In genomic region chr3:127915656-127916334, GRCm38 (mm10) we compare ENCODE assay signal across 22 mouse cellular contexts. TPM values are rescaled to one million over a fixed set of nuclear protein-coding genes. Genes with fewer than 3 reads are reported as not detected.
DNase-seq lines count a peak whose midpoint lies in the region; ATAC-seq and TF ChIP-seq lines count a peak whose summit lies in the region.
"Had no signal": no experiment of that assay in that cellular context is flagged by ENCODE, and none has a peak within 500 bp of the region (broad histone marks: within the 10 kb centered on the region; RNA-seq: fewer than 3 reads in every experiment).

No protein-coding gene starts in this region.

- no peak for TF ChIP-seq EP300 in liver, postnatal 0 days (IDR thresholded peaks at IDR 0.05; ENCODE audit: low read depth)

- H3K27me3 ChIP-seq in embryonic facial prominence, embryonic 12.5 days = no peaks in the 10 kb centered on the region
- no peaks in the 10 kb centered on the region for H3K27me3 ChIP-seq in embryonic facial prominence, embryonic 10.5 days (replicated peaks; ENCODE audit: low read depth, poor library complexity, severe bottlenecking)
- H3K27me3 ChIP-seq in liver, embryonic 13.5 days = peaks cover 29% of the 10 kb centered on the region
- no peaks in the 10 kb centered on the region for H3K27me3 ChIP-seq in liver, postnatal 0 days (ENCODE audit: insufficient read depth, low read length)
- H3K27me3 ChIP-seq: forebrain, embryonic 13.5 days; heart, embryonic 15.5 days had no signal

- ATAC-seq in embryonic facial prominence, embryonic 12.5 days (ENCODE audit: insufficient number of reproducible peaks, insufficient read depth, low FRiP score, low TSS enrichment) = 0 out of 2 replicates have a peak, but pooled peaks have one; percentile 35
- peak; percentile 73 for ATAC-seq in erythroblast, adult 5-6 weeks (replicated peaks; ENCODE audit: low FRiP score, poor library complexity, severe bottlenecking)
- ATAC-seq in liver, embryonic 13.5 days (ENCODE audit: low read depth) = peak; percentile 82
- peak; percentile 55 for ATAC-seq in liver, postnatal 0 days
- ATAC-seq: CD4-positive, CD25-positive, alpha-beta regulatory T cell, adult 4 months; forebrain, embryonic 13.5 days; forebrain, postnatal 0 days had no signal

- WGBS in embryonic facial prominence, embryonic 12.5 days = 86% methylated on average over 3 of the region's 3 CpGs
- 82% methylated on average over 3 of the region's 3 CpGs for WGBS in embryonic facial prominence, embryonic 10.5 days
- WGBS in liver, embryonic 13.5 days (ENCODE audit: insufficient replicate concordance) = 69% methylated on average over 3 of the region's 3 CpGs
- WGBS in liver, postnatal 0 days (ENCODE audit: insufficient replicate concordance) = 83% methylated on average over 3 of the region's 3 CpGs

- H3K4me3 ChIP-seq in embryonic facial prominence, embryonic 12.5 days = no peak overlapping the region
- no peak overlapping the region for H3K4me3 ChIP-seq in embryonic facial prominence, embryonic 10.5 days
- peak overlapping the region; percentile 47 for H3K4me3 ChIP-seq in liver, embryonic 13.5 days (replicated peaks)
- peak overlapping the region; percentile 17 for H3K4me3 ChIP-seq in liver, postnatal 0 days (ENCODE audit: low read depth, low read length)
- H3K4me3 ChIP-seq: forebrain, embryonic 13.5 days; heart, adult 2 months; heart, embryonic 15.5 days; hindbrain, embryonic 10.5 days had no signal

- H3K4me1 ChIP-seq in embryonic facial prominence, embryonic 12.5 days = peaks cover 8% of the 10 kb centered on the region; the same call in 1 of the 2 replicates
- peaks cover 13% of the 10 kb centered on the region for H3K4me1 ChIP-seq in embryonic facial prominence, embryonic 10.5 days
- H3K4me1 ChIP-seq in liver, embryonic 13.5 days (replicated peaks) = peaks cover 32% of the 10 kb centered on the region
- H3K4me1 ChIP-seq in liver, postnatal 0 days (ENCODE audit: insufficient read depth) = peaks cover 12% of the 10 kb centered on the region
- H3K4me1 ChIP-seq: forebrain, embryonic 13.5 days; hindbrain, embryonic 10.5 days had no signal

- H3K9me3 ChIP-seq in embryonic facial prominence, embryonic 12.5 days = no peaks in the 10 kb centered on the region
- H3K9me3 ChIP-seq in embryonic facial prominence, embryonic 10.5 days = no peaks in the 10 kb centered on the region
- no peaks in the 10 kb centered on the region for H3K9me3 ChIP-seq in liver, embryonic 13.5 days (replicated peaks)
- H3K9me3 ChIP-seq in liver, postnatal 0 days (ENCODE audit: low read length) = no peaks in the 10 kb centered on the region
- H3K9me3 ChIP-seq: forebrain, embryonic 13.5 days; G1E; heart, embryonic 15.5 days; hindbrain, embryonic 10.5 days had no signal

- TF ChIP-seq CTCF in liver, postnatal 0 days (IDR thresholded peaks at IDR 0.05; ENCODE audit: low read depth) = no peak

- H3K4me2 ChIP-seq in embryonic facial prominence, embryonic 12.5 days (replicated peaks) = no peak overlapping the region
- peak overlapping the region; percentile 47 for H3K4me2 ChIP-seq in liver, embryonic 13.5 days
- no peak overlapping the region for H3K4me2 ChIP-seq in liver, postnatal 0 days (ENCODE audit: low read depth, low read length)
- H3K4me2 ChIP-seq: forebrain, embryonic 13.5 days; heart, embryonic 11.5 days; heart, embryonic 15.5 days; hindbrain, embryonic 14.5 days had no signal

- DNase-seq in embryonic facial prominence, embryonic 10.5 days (ENCODE audit: low spot score) = no peak
- DNase-seq in liver, embryonic 13.5 days = no peak
- DNase-seq in liver, postnatal 0 days = no peak
- DNase-seq in embryo, embryonic 11 days = no peak
- DNase-seq in cerebellum, postnatal 14 days = no peak
- DNase-seq: adrenal gland, adult 8-10 months; adrenal gland, postnatal 36 days; B cell, adult 2 months; cerebellum, adult 2 months; cerebellum, postnatal 10 days; forebrain, postnatal 0 days; gastrocnemius, postnatal 14 days; heart, adult 2 months had no signal

- no peak overlapping the region for H3K9ac ChIP-seq in embryonic facial prominence, embryonic 12.5 days
- H3K9ac ChIP-seq in liver, embryonic 13.5 days = peak overlapping the region; percentile 49; the same call in 1 of the 2 replicates
- no peak overlapping the region for H3K9ac ChIP-seq in liver, postnatal 0 days (replicated peaks)
- H3K9ac ChIP-seq: forebrain, embryonic 13.5 days; forebrain, postnatal 0 days; heart, embryonic 15.5 days; hindbrain, embryonic 14.5 days had no signal

- H3K36me3 ChIP-seq in embryonic facial prominence, embryonic 12.5 days = no peaks in the 10 kb centered on the region
- H3K36me3 ChIP-seq in embryonic facial prominence, embryonic 10.5 days (replicated peaks) = no peaks in the 10 kb centered on the region
- H3K36me3 ChIP-seq in liver, embryonic 13.5 days = no peaks in the 10 kb centered on the region
- H3K36me3 ChIP-seq in liver, postnatal 0 days (replicated peaks; ENCODE audit: insufficient read depth, low read length) = no peaks in the 10 kb centered on the region
- H3K36me3 ChIP-seq: G1E; heart, embryonic 15.5 days; hindbrain, embryonic 10.5 days had no signal

- no peak overlapping the region for H3K27ac ChIP-seq in embryonic facial prominence, embryonic 12.5 days
- H3K27ac ChIP-seq in embryonic facial prominence, embryonic 10.5 days (replicated peaks) = no peak overlapping the region
- H3K27ac ChIP-seq in liver, embryonic 13.5 days = no peak overlapping the region; the same call in 1 of the 2 replicates
- no peak overlapping the region for H3K27ac ChIP-seq in liver, postnatal 0 days (ENCODE audit: low read depth)
- H3K27ac ChIP-seq: forebrain, embryonic 13.5 days; heart, adult 2 months; heart, embryonic 15.5 days; hindbrain, embryonic 10.5 days; hindbrain, embryonic 14.5 days had no signal

RNA-seq across cellular contexts. Expression of gene Fam241a, which starts 19.7 kb away (rescaled TPM):
- polyA plus RNA-seq in embryonic facial prominence, embryonic 12.5 days (2016; fragmentation: Nextera tagmentation; extraction: Ambion mirVana) = 5.9 and 7.0 TPM in 2 replicates
- polyA plus RNA-seq in embryonic facial prominence, embryonic 10.5 days (2016; fragmentation: Nextera tagmentation; extraction: Ambion mirVana) = 2.7 and 3.9 TPM in 2 replicates
- 48.1 and 68.0 TPM in 2 replicates for total RNA-seq in erythroblast, adult 5-6 weeks (2015; ENCODE audit: low replicate concordance)
- total RNA-seq in erythroblast, adult 5-6 weeks (2017; ENCODE audit: low replicate concordance) = 59.3 and 69.0 TPM in 2 replicates
- 47.3 and 55.5 TPM in 2 replicates for polyA plus RNA-seq in liver, embryonic 13.5 days (2015; fragmentation: Nextera tagmentation; extraction: Ambion mirVana)
- 25.5 and 28.2 TPM in 2 replicates for polyA plus RNA-seq in liver, postnatal 0 days (2015; fragmentation: Nextera tagmentation; extraction: Ambion mirVana)

Comparison
In these comparisons a context has a peak if more than half of its experiments do, and no peak if none do; other contexts are left out.
1. H3K4me3 ChIP-seq: peak in liver, embryonic 13.5 days (single experiment) and liver, postnatal 0 days (single experiment); none in embryonic facial prominence, embryonic 12.5 days (single experiment) and embryonic facial prominence, embryonic 10.5 days (single experiment).
2. Peak in every context shown above with its lines, with median percentiles within 50 percentile points of each other: ATAC-seq.